Mouse (Mus musculus) midbrain, embryonic 11.5 days (tissue): Measurements from ENCODE around the gene Strn4. TPM values are rescaled to one million over a fixed set of nuclear protein-coding genes. Genes with fewer than 3 reads are reported as not detected.

ENCODE experiments used
- ATAC-seq: fragments of 200-750 bp; cut with Nextera tagmentation; 2 replicates; pipeline ENCODE4 v1.8.0; 2017; ENCODE audit warnings: moderate TSS enrichment, moderate library complexity; ENCODE audit not compliant: low FRiP score
- DNase-seq: peaks from one replicate; pipeline ENCODE4 v3.0.0; 2015; ENCODE audit warnings: low spot score; ENCODE audit errors: missing footprints
- H3K27ac ChIP-seq: fragments of 300-500 bp; sonication (generic); 2 replicates; pipeline ENCODE4 v1.5.1; 2014; ENCODE audit warnings: low read depth, low read length
- H3K27me3 ChIP-seq: fragments of 300-500 bp; sonication (generic); 2 replicates; pipeline ENCODE4 v1.6.1; 2014; ENCODE audit warnings: mild to moderate bottlenecking, low read length, moderate library complexity, mixed read lengths; ENCODE audit not compliant: control insufficient read depth, insufficient read depth
- H3K36me3 ChIP-seq: fragments of 300-500 bp; sonication (generic); 2 replicates; pipeline ENCODE4 v1.6.1; 2014; ENCODE audit warnings: mild to moderate bottlenecking, low read length, moderate library complexity, mixed read lengths; ENCODE audit not compliant: control insufficient read depth, insufficient read depth
- H3K4me1 ChIP-seq: fragments of 300-500 bp; sonication (generic); 2 replicates; pipeline ENCODE4 v1.6.1; 2014; ENCODE audit warnings: low read length; ENCODE audit not compliant: control insufficient read depth, insufficient read depth
- H3K4me2 ChIP-seq: fragments of 300-500 bp; sonication (generic); 2 replicates; pipeline ENCODE4 v1.6.1; 2014; ENCODE audit warnings: mild to moderate bottlenecking, moderate library complexity
- H3K4me3 ChIP-seq: fragments of 300-500 bp; sonication (generic); 2 replicates; pipeline ENCODE4 v1.5.1; 2014; ENCODE audit warnings: low read depth, low read length
- H3K9ac ChIP-seq: fragments of 300-500 bp; sonication (generic); 2 replicates; pipeline ENCODE4 v1.6.1; 2014; ENCODE audit warnings: low read length
- H3K9me3 ChIP-seq: fragments of 300-500 bp; sonication (generic); 2 replicates; pipeline ENCODE4 v1.6.1; 2016; ENCODE audit warnings: low read length; ENCODE audit not compliant: control insufficient read depth
- WGBS: fragments of 180-500 bp; shearing (Covaris S2); extraction: QIAGEN DNeasy Blood & Tissue Kit; methylation state at CpG from one replicate; pipeline ENCODE4 v1.1.7; 2014; 5-methylcytosine and 5-hydroxymethylcytosine counted together
- polyA plus RNA-seq: library from polyadenylated mRNA; unstranded; fragments of >200 nt; fragmentation: Nextera tagmentation; extraction: Ambion mirVana; gene quantifications from 2 replicates; pipeline ENCODE4 v1.2.1, GENCODE M21; 2014

Gene Strn4
- polyA plus RNA-seq, 1 experiment from 2014 or later: 115 TPM

GRCm38 (mm10) chr7:16827274-16827673 is 11.6 kb downstream of the Strn4 start:
- DNase-seq (no peak), ATAC-seq (no peak)
- Histone ChIP-seq H3K4me2 (no peak overlapping the region), H3K4me1 (no peaks in the 10 kb centered on the region), H3K9ac (no peak overlapping the region), H3K4me3 (no peak overlapping the region), H3K36me3 (peaks cover 43% of the 10 kb centered on the region), H3K27ac (no peak overlapping the region), H3K27me3 (no peaks in the 10 kb centered on the region), H3K9me3 (no peaks in the 10 kb centered on the region)
- 84% methylated on average over 4 of the region's 4 CpGs for WGBS

- Histone ChIP-seq H3K27me3 (no peaks in the 10 kb centered on the region), H3K27ac (no peak overlapping the region), H3K9ac (no peak overlapping the region), H3K36me3 (peaks cover 56% of the 10 kb centered on the region), H3K4me3 (no peak overlapping the region), H3K4me2 (no peak overlapping the region), H3K4me1 (no peaks in the 10 kb centered on the region), H3K9me3 (no peaks in the 10 kb centered on the region)
- ATAC-seq (no peak), DNase-seq (no peak)
- 83% methylated on average over 9 of the region's 9 CpGs for WGBS
These were observed 14.8 kb downstream of the Strn4 start for GRCm38 (mm10) chr7:16830449-16830848.

GRCm38 (mm10) chr7:16837916-16838803 is 22.5 kb downstream of the Strn4 start:
- Histone ChIP-seq H3K36me3 (peaks cover 28% of the 10 kb centered on the region), H3K27me3 (no peaks in the 10 kb centered on the region), H3K4me2 (no peak overlapping the region), H3K9ac (no peak overlapping the region), H3K4me3 (no peak overlapping the region), H3K27ac (no peak overlapping the region), H3K9me3 (no peaks in the 10 kb centered on the region), H3K4me1 (no peaks in the 10 kb centered on the region)
- WGBS: 96% methylated on average over 18 of the region's 18 CpGs
- ATAC-seq (no peak), DNase-seq (no peak)

GRCm38 (mm10) chr7:16838804-16839426 is 23.2 kb downstream of the Strn4 start:
- H3K4me2 ChIP-seq: no peak overlapping the region
- no peak for ATAC-seq
- 81% methylated on average over 6 of the region's 6 CpGs for WGBS
- no peak overlapping the region for H3K4me3 ChIP-seq
- H3K36me3 ChIP-seq: peaks cover 25% of the 10 kb centered on the region; the same call in 1 of the 2 replicates
- H3K27me3 ChIP-seq: no peaks in the 10 kb centered on the region
- no peak overlapping the region for H3K9ac ChIP-seq
- no peaks in the 10 kb centered on the region for H3K9me3 ChIP-seq
- H3K4me1 ChIP-seq: peaks cover 4% of the 10 kb centered on the region
- H3K27ac ChIP-seq: no peak overlapping the region
- no peak for DNase-seq

DNA sequence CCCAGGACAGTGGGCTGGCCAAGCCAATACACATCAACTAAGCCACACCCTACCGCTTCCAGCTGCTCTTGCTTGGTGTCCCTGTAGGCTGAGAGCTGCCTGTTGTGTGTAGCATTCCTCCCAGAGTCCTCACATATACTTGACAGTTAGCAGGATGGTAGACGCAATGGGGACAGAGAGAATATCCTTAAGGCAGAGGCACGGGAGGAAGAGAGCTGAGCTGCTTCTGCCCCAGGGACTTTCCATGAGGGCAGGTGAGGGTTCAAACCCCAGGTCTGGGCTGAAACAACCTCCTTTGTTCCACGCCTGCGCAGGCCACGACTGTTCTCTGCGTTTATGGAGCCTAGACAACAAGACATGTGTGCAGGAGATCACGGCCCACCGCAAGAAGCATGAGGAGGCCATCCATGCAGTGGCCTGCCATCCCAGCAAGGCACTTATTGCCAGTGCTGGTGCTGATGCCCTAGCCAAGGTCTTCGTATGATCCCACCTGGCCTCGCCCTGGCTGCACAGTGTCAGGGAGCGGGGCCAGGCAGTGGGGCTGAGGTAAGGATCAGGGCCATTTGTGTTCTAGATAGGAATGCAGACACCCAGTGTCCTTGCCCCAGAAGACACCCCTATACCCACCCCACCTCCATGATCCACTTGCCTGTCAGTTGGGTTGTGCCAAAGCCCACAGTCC is 23.9 kb downstream of the Strn4 start:
- DNase-seq: no peak
- Histone ChIP-seq H3K4me3 (no peak overlapping the region), H3K36me3 (peaks cover 22% of the 10 kb centered on the region; the same call in 1 of the 2 replicates), H3K27ac (no peak overlapping the region), H3K4me1 (peaks cover 8% of the 10 kb centered on the region), H3K4me2 (no peak overlapping the region), H3K27me3 (no peaks in the 10 kb centered on the region), H3K9me3 (no peaks in the 10 kb centered on the region), H3K9ac (no peak overlapping the region)
- ATAC-seq: no peak
- 95% methylated on average over 12 of the region's 12 CpGs for WGBS

DNA sequence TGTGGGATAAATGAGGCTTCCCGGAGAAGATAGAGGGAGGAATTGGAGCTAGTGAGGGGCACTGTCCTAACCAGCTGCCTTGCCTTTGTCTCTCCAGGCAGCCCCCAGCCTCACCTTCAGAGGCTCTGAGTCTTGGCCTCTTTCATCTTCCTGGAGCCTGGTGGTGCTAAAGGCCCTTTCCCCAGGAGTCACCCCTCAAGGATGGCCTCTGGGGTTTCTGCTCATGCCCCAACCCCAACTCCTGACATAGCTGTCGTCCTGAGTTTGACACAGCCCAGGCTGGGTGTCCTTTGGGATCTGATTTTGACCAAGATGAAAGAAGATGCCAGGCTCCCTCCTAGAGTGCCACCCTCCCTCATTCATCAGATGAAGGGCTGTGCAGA is 24.4 kb downstream of the Strn4 start:
- ATAC-seq: no peak
- Histone ChIP-seq H3K36me3 (peaks cover 19% of the 10 kb centered on the region; the same call in 1 of the 2 replicates), H3K27ac (no peak overlapping the region), H3K4me2 (no peak overlapping the region), H3K4me1 (peaks cover 8% of the 10 kb centered on the region), H3K4me3 (no peak overlapping the region), H3K9me3 (no peaks in the 10 kb centered on the region), H3K27me3 (no peaks in the 10 kb centered on the region), H3K9ac (no peak overlapping the region)
- DNase-seq: no peak
- WGBS: 93% methylated on average over 2 of the region's 2 CpGs

DNA sequence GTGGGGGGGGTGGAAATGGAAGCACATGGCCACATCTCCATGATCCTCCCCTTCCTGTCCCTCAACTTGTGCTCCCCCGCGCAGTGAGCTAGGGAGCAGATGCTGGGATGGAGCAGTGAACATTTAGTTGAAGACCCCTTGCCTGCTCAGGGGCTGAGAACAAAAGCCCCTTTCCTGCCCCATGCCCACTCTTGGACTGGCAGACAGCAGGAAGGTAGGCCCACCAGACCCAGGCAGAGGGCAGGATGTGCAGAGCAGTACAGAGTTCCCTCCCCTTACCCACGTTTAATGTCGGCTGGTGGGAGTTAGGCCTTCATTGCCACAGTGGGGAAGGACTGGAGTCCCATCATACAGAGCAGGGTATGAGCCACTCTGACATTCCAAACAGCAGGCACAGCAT is 25.4 kb downstream of the Strn4 start:
- no peak overlapping the region for H3K4me3 ChIP-seq
- H3K27ac ChIP-seq: no peak overlapping the region
- H3K36me3 ChIP-seq: peaks cover 19% of the 10 kb centered on the region; the same call in 1 of the 2 replicates
- peaks cover 8% of the 10 kb centered on the region for H3K4me1 ChIP-seq
- no peak overlapping the region for H3K4me2 ChIP-seq
- no peak overlapping the region for H3K9ac ChIP-seq
- ATAC-seq (no peak), DNase-seq (no peak)
- no peaks in the 10 kb centered on the region for H3K9me3 ChIP-seq
- no peaks in the 10 kb centered on the region for H3K27me3 ChIP-seq
- WGBS: 80% methylated on average over 4 of the region's 4 CpGs

- Histone ChIP-seq H3K27ac (peak overlapping the region; percentile 11), H3K27me3 (no peaks in the 10 kb centered on the region), H3K9me3 (no peaks in the 10 kb centered on the region), H3K4me2 (peak overlapping the region; percentile 60), H3K4me3 (peak overlapping the region; percentile 47), H3K4me1 (peaks cover 8% of the 10 kb centered on the region), H3K36me3 (peaks cover 19% of the 10 kb centered on the region; the same call in 1 of the 2 replicates), H3K9ac (peak overlapping the region; percentile 61)
- ATAC-seq (peak; percentile 12), DNase-seq (no peak)
- 47% methylated on average over 11 of the region's 11 CpGs for WGBS
These were observed 26.2 kb downstream of the Strn4 start for GRCm38 (mm10) chr7:16841561-16842560.
